Mouse (Mus musculus) Muller cell, postnatal 12 days (primary cell): ENCODE results near the gene 4930523C07Rik.
A peak's percentile ranks its signal among the peaks of the same experiment; 100 is the strongest.

Experiments used
- DNase-seq: peaks from one replicate; pipeline ENCODE4 v3.0.0-alpha.2; 2015; ENCODE audit errors: inconsistent ontology term

4930523C07Rik gene

GRCm38 (mm10) chr1:160099659-160100302, 55.6 kb downstream of the 4930523C07Rik start:
- DNase-seq: peak; percentile 8

DNA sequence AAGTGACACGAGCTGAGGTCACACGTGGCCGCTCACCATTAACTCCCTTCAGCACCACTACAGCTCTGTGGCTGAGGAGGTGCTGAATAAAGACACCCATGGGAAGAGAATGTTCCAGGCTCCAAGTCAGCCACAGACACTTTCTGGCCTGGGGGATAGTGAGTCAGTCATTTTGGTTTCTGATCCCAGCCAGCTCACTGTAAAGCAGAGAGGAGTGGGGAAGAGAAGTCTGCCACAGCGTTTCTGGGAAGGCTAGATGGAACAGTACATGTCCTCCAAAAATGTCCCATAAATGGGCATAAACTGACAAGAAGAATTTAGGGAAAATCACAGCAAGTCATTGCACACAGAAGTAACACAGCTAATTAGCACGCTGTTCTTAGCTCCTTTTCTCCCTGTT, 56.8 kb downstream of the 4930523C07Rik start:
- DNase-seq: peak; percentile 88

DNA sequence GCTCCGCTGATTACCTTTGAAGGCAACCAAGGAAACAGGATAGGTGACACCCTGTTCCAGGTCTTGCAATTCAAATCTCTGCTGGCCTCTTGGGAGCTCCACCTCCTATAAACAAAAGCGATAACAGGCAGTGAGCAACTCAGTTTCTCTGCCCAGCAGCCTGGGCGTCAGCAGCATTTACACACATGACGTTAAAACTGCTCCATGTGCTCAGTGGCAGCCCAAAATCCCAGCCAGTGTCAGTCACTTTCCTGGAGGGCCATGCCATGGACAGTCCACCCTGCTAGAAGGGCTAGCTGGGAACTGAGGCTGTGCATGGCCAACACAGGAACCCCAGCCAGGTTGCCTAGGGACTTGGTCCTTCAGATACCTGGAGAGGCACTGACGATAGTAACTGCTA, 61.2 kb downstream of the 4930523C07Rik start:
- no peak for DNase-seq

DNA sequence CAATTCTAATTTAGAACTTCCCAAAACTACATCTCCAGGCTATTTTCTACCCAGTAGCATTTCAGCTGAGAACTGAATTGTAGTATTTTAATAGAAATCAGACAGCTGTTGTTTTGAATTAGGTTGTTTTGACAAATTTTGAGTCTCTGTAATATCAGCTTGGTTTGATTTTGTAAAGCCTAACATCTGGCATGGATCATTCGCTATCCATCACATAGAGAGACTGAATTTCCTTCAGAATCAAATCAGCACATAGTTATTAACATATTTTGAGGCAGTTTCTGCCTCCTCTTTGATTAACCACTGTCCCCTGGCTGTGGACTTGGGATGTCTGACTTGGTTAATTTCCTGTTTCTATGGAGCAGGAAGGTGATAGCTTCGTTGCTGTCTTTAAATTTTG, 64.4 kb downstream of the 4930523C07Rik start:
- no peak for DNase-seq

GRCm38 (mm10) chr1:160123957-160124356, 79.8 kb downstream of the 4930523C07Rik start:
- no peak for DNase-seq
